Mouse (Mus musculus) B cell, adult 62 days (primary cell): Measurements from ENCODE around the gene Ly6g5b. TPM values are rescaled to one million over a fixed set of nuclear protein-coding genes. Genes with fewer than 3 reads are reported as not detected.

Experiments
- total RNA-seq: library from RNA; stranded (reverse); gene quantifications from 4 replicates; pipeline ENCODE4 v1.2.4, GENCODE M21; 2023

The Ly6g5b gene
- total RNA-seq, 1 experiment from 2014 or later, result 0.66 TPM

Other genes with a start within 250 kb of the Ly6g5b start
- gene Zbtb12, start 235.9 kb downstream of the Ly6g5b start, total RNA-seq, result 11.5 to 12.8 TPM (median 11.9 TPM) in 4 replicates
- not detected in 4 replicates for gene Gm20547, start 233.4 kb downstream of the Ly6g5b start, total RNA-seq
- gene C2, start 217.2 kb downstream of the Ly6g5b start, total RNA-seq, result 1.6 to 3.1 TPM (median 3.1 TPM) in 4 replicates
- 145 to 166 TPM (median 150 TPM) in 4 replicates for gene Ehmt2, start 217.0 kb downstream of the Ly6g5b start, total RNA-seq
- not detected in 4 replicates for gene Slc44a4, start 201.0 kb downstream of the Ly6g5b start, total RNA-seq
- gene Neu1, start 184.2 kb downstream of the Ly6g5b start, total RNA-seq, result 91.5 to 104 TPM (median 98.0 TPM) in 4 replicates
- gene Hspa1b, start 156.2 kb downstream of the Ly6g5b start, total RNA-seq, result 143 to 677 TPM (median 225 TPM) in 4 replicates
- 1.1 TPM in 1 of 4 replicates, not detected in the others for gene Gm20481, start 145.5 kb downstream of the Ly6g5b start, total RNA-seq
- gene Hspa1a, start 143.3 kb downstream of the Ly6g5b start, total RNA-seq, result 69.3 to 362 TPM (median 119 TPM) in 4 replicates
- gene Hspa1l, start 142.7 kb downstream of the Ly6g5b start, total RNA-seq, result 0.24 to 0.40 TPM in 2 of 4 replicates, not detected in the others
- gene Lsm2, start 133.6 kb downstream of the Ly6g5b start, total RNA-seq, result 27.8 to 35.0 TPM (median 28.9 TPM) in 4 replicates
- 237 to 278 TPM (median 258 TPM) in 4 replicates for gene Vars, start 114.4 kb downstream of the Ly6g5b start, total RNA-seq
- gene Vwa7, start 98.8 kb downstream of the Ly6g5b start, total RNA-seq, result 0.28 to 0.52 TPM (median 0.30 TPM) in 4 replicates
- 3.0 to 6.4 TPM (median 4.1 TPM) in 4 replicates for gene Sapcd1, start 87.4 kb downstream of the Ly6g5b start, total RNA-seq
- gene Msh5, start 68.7 kb downstream of the Ly6g5b start, total RNA-seq, result 8.7 to 15.9 TPM (median 11.2 TPM) in 4 replicates
- gene Clic1, start 65.5 kb downstream of the Ly6g5b start, total RNA-seq, result 185 to 195 TPM (median 191 TPM) in 4 replicates
- gene Ddah2, start 56.4 kb downstream of the Ly6g5b start, total RNA-seq, result 2.2 to 6.0 TPM (median 4.3 TPM) in 4 replicates
- gene Ly6g6c, start 50.0 kb downstream of the Ly6g5b start, total RNA-seq, result not detected in 4 replicates
- gene Mpig6b, start 49.2 kb downstream of the Ly6g5b start, total RNA-seq, result not detected in 4 replicates
- not detected in 4 replicates for gene Ly6g6e, start 38.5 kb downstream of the Ly6g5b start, total RNA-seq
- not detected in 4 replicates for gene Ly6g6d, start 37.4 kb downstream of the Ly6g5b start, total RNA-seq
- gene Ly6g6f, start 29.8 kb downstream of the Ly6g5b start, total RNA-seq, result not detected in 4 replicates
- 72.8 to 85.6 TPM (median 76.5 TPM) in 4 replicates for gene Abhd16a, start 26.2 kb downstream of the Ly6g5b start, total RNA-seq
- gene Ly6g5c, start 7.1 kb downstream of the Ly6g5b start, total RNA-seq, result not detected in 4 replicates
- gene Gpank1, start 6.0 kb upstream of the Ly6g5b start, total RNA-seq, result 19.6 to 24.1 TPM (median 22.1 TPM) in 4 replicates
- gene Csnk2b, start 6.6 kb upstream of the Ly6g5b start, total RNA-seq, result 114 to 130 TPM (median 122 TPM) in 4 replicates
- 12.0 to 17.1 TPM (median 14.5 TPM) in 4 replicates for gene D17H6S53E, start 10.9 kb upstream of the Ly6g5b start, total RNA-seq
- 1.2 to 1.6 TPM in 2 of 4 replicates, not detected in the others for gene Apom, start 16.6 kb upstream of the Ly6g5b start, total RNA-seq
- gene Bag6, start 19.8 kb upstream of the Ly6g5b start, total RNA-seq, result 465 to 496 TPM (median 476 TPM) in 4 replicates
- 337 to 364 TPM (median 345 TPM) in 4 replicates for gene Prrc2a, start 49.5 kb upstream of the Ly6g5b start, total RNA-seq
- 2.7 to 6.9 TPM (median 4.0 TPM) in 4 replicates for gene Aif1, start 60.6 kb upstream of the Ly6g5b start, total RNA-seq
- 33.5 to 53.9 TPM (median 46.9 TPM) in 4 replicates for gene Lst1, start 73.0 kb upstream of the Ly6g5b start, total RNA-seq
- 591 to 612 TPM (median 606 TPM) in 4 replicates for gene Ltb, start 79.0 kb upstream of the Ly6g5b start, total RNA-seq
- 9.1 to 13.6 TPM (median 11.4 TPM) in 4 replicates for gene Tnf, start 86.6 kb upstream of the Ly6g5b start, total RNA-seq
- 39.2 to 45.1 TPM (median 41.7 TPM) in 4 replicates for gene Lta, start 89.9 kb upstream of the Ly6g5b start, total RNA-seq
- not detected in 4 replicates for gene Gm16181, start 105.4 kb upstream of the Ly6g5b start, total RNA-seq
- 1.7 to 4.6 TPM (median 2.7 TPM) in 4 replicates for gene Atp6v1g2, start 118.2 kb upstream of the Ly6g5b start, total RNA-seq
- gene Nfkbil1, start 120.4 kb upstream of the Ly6g5b start, total RNA-seq, result 11.2 to 14.6 TPM (median 13.4 TPM) in 4 replicates
- 399 to 443 TPM (median 429 TPM) in 4 replicates for gene Ddx39b, start 126.3 kb upstream of the Ly6g5b start, total RNA-seq
- gene H2-D1, start 147.3 kb upstream of the Ly6g5b start, total RNA-seq, result 1,754 to 1,882 TPM (median 1,817 TPM) in 4 replicates
- 10.1 to 16.4 TPM (median 11.8 TPM) in 4 replicates for gene H2-Q1, start 205.0 kb upstream of the Ly6g5b start, total RNA-seq
- gene H2-Q2, start 226.8 kb upstream of the Ly6g5b start, total RNA-seq, result 6.5 to 10.8 TPM (median 9.4 TPM) in 4 replicates